Mouse (Mus musculus): ENCODE measurements around the gene Nln.

- no peak for TF ChIP-seq POLR2A (IDR thresholded peaks at IDR 0.05; ENCODE audit: low read depth, low read length)
- no peak for TF ChIP-seq CTCF (IDR thresholded peaks at IDR 0.05; ENCODE audit: extremely low read depth, insufficient read depth, insufficient read length, insufficient replicate concordance)
These were observed 131.0 kb downstream of the Nln start for GRCm38 (mm10) chr13:103978286-103978866.

All from spleen, adult 2 months (tissue).